Mouse (Mus musculus) intestine, postnatal 0 days (tissue): ENCODE measurements around the gene Rasgrf1. TPM values are rescaled to one million over a fixed set of nuclear protein-coding genes. Genes with fewer than 3 reads are reported as not detected.

Experiments used
- ATAC-seq: fragments of 200-750 bp; cut with Nextera tagmentation; 2 replicates; pipeline ENCODE4 v1.8.0; 2017; ENCODE audit warnings: mild to moderate bottlenecking, moderate TSS enrichment, moderate library complexity
- H3K27ac ChIP-seq: fragments of 300-500 bp; sonication (generic); 2 replicates; pipeline ENCODE4 v1.5.1; 2014; ENCODE audit warnings: mild to moderate bottlenecking, low read depth, low read length, moderate library complexity
- H3K27me3 ChIP-seq: fragments of 300-500 bp; sonication (generic); replicated peaks from 2 replicates; pipeline ENCODE4 v1.6.1; 2014; ENCODE audit warnings: low read length, mixed read lengths; ENCODE audit not compliant: control insufficient read depth, insufficient read depth
- H3K36me3 ChIP-seq: fragments of 300-500 bp; sonication (generic); 2 replicates; pipeline ENCODE4 v1.6.1; 2014; ENCODE audit warnings: mild to moderate bottlenecking, moderate library complexity; ENCODE audit not compliant: control insufficient read depth, insufficient read depth
- H3K4me1 ChIP-seq: fragments of 300-500 bp; sonication (generic); replicated peaks from 2 replicates; pipeline ENCODE4 v1.6.1; 2014; ENCODE audit warnings: antibody characterized with exemption, low read length, mixed read lengths; ENCODE audit not compliant: control insufficient read depth, insufficient read depth
- H3K4me2 ChIP-seq: fragments of 300-500 bp; sonication (generic); replicated peaks from 2 replicates; pipeline ENCODE4 v1.6.1; 2014; ENCODE audit warnings: low read depth, mild to moderate bottlenecking, moderate library complexity
- H3K4me3 ChIP-seq: fragments of 300-500 bp; sonication (generic); 2 replicates; pipeline ENCODE4 v1.5.1; 2014; ENCODE audit warnings: low read depth, low read length
- H3K9ac ChIP-seq: fragments of 300-500 bp; sonication (generic); 2 replicates; pipeline ENCODE4 v1.6.1; 2014; ENCODE audit warnings: mild to moderate bottlenecking, low read depth, low read length
- H3K9me3 ChIP-seq: fragments of 300-500 bp; sonication (generic); 2 replicates; pipeline ENCODE4 v1.6.1; 2016; ENCODE audit warnings: mixed run types; ENCODE audit not compliant: control insufficient read depth
- CTCF ChIP-seq: sonication (generic); IDR thresholded peaks from 2 replicates; pipeline ENCODE4 v1.5.1; 2016; ENCODE audit warnings: low read depth, mild to moderate bottlenecking, control low read depth, antibody characterized with exemption, moderate library complexity
- WGBS: fragments of 180-500 bp; shearing (Covaris S2); extraction: QIAGEN DNeasy Blood & Tissue Kit; methylation state at CpG from one replicate; pipeline ENCODE4 v1.1.7; 2014; 5-methylcytosine and 5-hydroxymethylcytosine counted together
- polyA plus RNA-seq: library from polyadenylated mRNA; unstranded; fragments of >200 nt; fragmentation: Nextera tagmentation; extraction: Ambion mirVana; gene quantifications from 2 replicates; pipeline ENCODE4 v1.2.1, GENCODE M21; 2015

Rasgrf1 gene
- polyA plus RNA-seq, result 0.13 TPM in 1 of 2 replicates, not detected in the other

- Histone ChIP-seq H3K27ac (no peak within 1 kb of the TSS), H3K9me3 (no peaks in the 10 kb centered on the region), H3K4me1 (no peaks in the 10 kb centered on the region), H3K27me3 (peaks cover 64% of the 10 kb centered on the region), H3K4me3 (peak within 1 kb of the TSS; percentile 35), H3K9ac (no peak within 1 kb of the TSS), H3K4me2 (peak within 1 kb of the TSS; percentile 76), H3K36me3 (no peaks in the 10 kb centered on the region)
- TF ChIP-seq CTCF, result no peak
- 0 out of 2 replicates have a peak, but pooled peaks have one; percentile 22 for ATAC-seq
- WGBS, result under 1% methylated on average over 50 of the region's 64 CpGs
Observed at GRCm38 (mm10) chr9:89909131-89910010, at the start of gene Rasgrf1. Rasgrf1 (plus strand) TSS chr9:89909908.

DNA sequence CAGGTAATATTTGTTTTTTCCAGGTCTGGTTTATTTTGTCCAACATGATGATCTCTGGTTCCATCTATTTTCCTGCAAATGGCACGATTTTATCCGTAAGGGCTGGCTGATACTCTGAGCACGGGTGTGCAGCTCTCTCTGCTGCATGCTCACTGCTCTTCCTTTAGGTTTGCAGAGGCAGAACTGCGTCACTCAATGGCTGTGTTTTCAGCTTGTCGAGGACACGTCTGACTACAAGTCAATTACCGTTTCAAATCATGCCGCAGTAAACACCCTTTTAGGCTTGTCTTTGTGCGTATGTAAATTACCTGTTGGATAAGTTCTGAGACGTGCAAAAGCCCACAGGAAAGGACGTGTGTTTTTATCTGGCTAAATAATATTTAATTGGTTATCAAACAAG is 49.6 kb upstream of the Rasgrf1 start:
- H3K4me2 ChIP-seq, result no peak overlapping the region
- no peak for TF ChIP-seq CTCF
- H3K4me1 ChIP-seq, result no peaks in the 10 kb centered on the region
- no peaks in the 10 kb centered on the region for H3K36me3 ChIP-seq
- no peak for ATAC-seq
- no peak overlapping the region for H3K9ac ChIP-seq
- H3K9me3 ChIP-seq, result no peaks in the 10 kb centered on the region
- H3K4me3 ChIP-seq, result no peak overlapping the region
- H3K27ac ChIP-seq, result no peak overlapping the region
- 60% methylated on average over 11 of the region's 11 CpGs for WGBS
- no peaks in the 10 kb centered on the region for H3K27me3 ChIP-seq

GRCm38 (mm10) chr9:89860584-89860983 is 49.1 kb upstream of the Rasgrf1 start:
- Histone ChIP-seq H3K4me2 (no peak overlapping the region), H3K9me3 (no peaks in the 10 kb centered on the region), H3K4me3 (no peak overlapping the region), H3K27me3 (no peaks in the 10 kb centered on the region), H3K4me1 (no peaks in the 10 kb centered on the region), H3K9ac (no peak overlapping the region), H3K36me3 (no peaks in the 10 kb centered on the region), H3K27ac (no peak overlapping the region)
- ATAC-seq, result no peak
- no peak for TF ChIP-seq CTCF
- WGBS, result 41% methylated on average over 6 of the region's 6 CpGs

GRCm38 (mm10) chr9:89867141-89867540 is 42.6 kb upstream of the Rasgrf1 start:
- Histone ChIP-seq H3K27me3 (peaks cover 7% of the 10 kb centered on the region; the same call in 1 of the 2 replicates), H3K36me3 (no peaks in the 10 kb centered on the region), H3K27ac (no peak overlapping the region), H3K9ac (no peak overlapping the region), H3K9me3 (no peaks in the 10 kb centered on the region), H3K4me3 (no peak overlapping the region), H3K4me2 (no peak overlapping the region), H3K4me1 (no peaks in the 10 kb centered on the region)
- no peak for ATAC-seq
- 63% methylated on average over 4 of the region's 4 CpGs for WGBS
- no peak for TF ChIP-seq CTCF

DNA sequence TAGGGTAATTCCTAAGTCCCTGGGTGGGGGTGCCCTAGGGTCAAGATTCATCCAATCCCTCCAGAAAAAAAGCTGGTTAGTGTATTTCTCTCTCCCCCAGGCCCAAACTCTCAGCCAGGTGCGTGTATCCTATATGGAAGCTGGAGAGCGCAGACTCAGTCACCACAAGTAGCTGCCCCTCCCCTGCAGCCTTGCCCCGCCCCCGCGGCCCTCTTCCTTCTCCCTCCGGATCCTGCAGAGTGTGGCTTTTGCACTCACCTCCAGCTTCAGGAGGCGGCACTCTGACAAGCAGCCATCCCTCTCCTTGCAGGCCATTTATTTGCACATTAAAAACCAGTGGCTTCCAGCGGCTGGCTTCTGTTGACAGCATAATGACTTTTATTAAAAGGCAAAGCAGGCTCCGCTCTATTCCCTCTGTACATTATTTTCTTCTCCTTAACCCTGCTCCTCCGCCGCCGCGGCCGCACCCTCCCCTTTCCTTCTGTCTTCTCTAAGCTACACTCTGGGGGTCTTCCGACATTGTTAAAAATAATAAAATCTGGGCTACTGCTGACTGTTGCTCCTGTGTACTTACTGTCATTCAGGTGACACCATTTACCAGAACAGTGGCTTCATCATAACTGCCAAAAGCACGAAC is 41.5 kb upstream of the Rasgrf1 start:
- no peaks in the 10 kb centered on the region for H3K9me3 ChIP-seq
- H3K4me1 ChIP-seq, result no peaks in the 10 kb centered on the region
- no peaks in the 10 kb centered on the region for H3K36me3 ChIP-seq
- peak overlapping the region; percentile 18; the same call in 1 of the 2 replicates for H3K4me3 ChIP-seq
- no peak overlapping the region for H3K27ac ChIP-seq
- peak overlapping the region; percentile 54 for H3K4me2 ChIP-seq
- no peak for ATAC-seq
- TF ChIP-seq CTCF, result no peak
- WGBS, result 6% methylated on average over 16 of the region's 16 CpGs
- H3K9ac ChIP-seq, result no peak overlapping the region
- H3K27me3 ChIP-seq, result peaks cover 12% of the 10 kb centered on the region; the same call in 1 of the 2 replicates

- WGBS, result 25% methylated on average over 2 of the region's 2 CpGs
- Histone ChIP-seq H3K27me3 (peaks cover 20% of the 10 kb centered on the region), H3K4me2 (no peak overlapping the region), H3K9me3 (no peaks in the 10 kb centered on the region), H3K27ac (no peak overlapping the region), H3K36me3 (no peaks in the 10 kb centered on the region), H3K9ac (no peak overlapping the region), H3K4me1 (no peaks in the 10 kb centered on the region), H3K4me3 (no peak overlapping the region)
- no peak for ATAC-seq
- TF ChIP-seq CTCF, result no peak
Observed at GRCm38 (mm10) chr9:89869594-89869993, 40.1 kb upstream of the Rasgrf1 start.
